Mouse (Mus musculus) E14TG2a.4 (cell line): ENCODE results near the gene Ppp2r5a.

Experiments used
- H3K27me3 ChIP-seq: 2 replicates; pipeline ENCODE4 v1.6.1; 2014; ENCODE audit warnings: low read length, control low read depth; ENCODE audit not compliant: insufficient read depth
- H3K36me3 ChIP-seq: 2 replicates; pipeline ENCODE4 v1.6.1; 2014; ENCODE audit warnings: low read length, control low read depth; ENCODE audit not compliant: insufficient read depth
- H3K4me1 ChIP-seq: replicated peaks from 2 replicates; pipeline ENCODE4 v1.6.1; 2014; ENCODE audit warnings: low read depth, low read length, control low read depth
- H3K4me3 ChIP-seq: replicated peaks from 2 replicates; pipeline ENCODE4 v1.5.1; 2014; ENCODE audit warnings: mild to moderate bottlenecking, low read length
- H3K9me3 ChIP-seq: 2 replicates; pipeline ENCODE4 v1.6.1; 2014; ENCODE audit warnings: low read length, control low read depth
- CTCF ChIP-seq: conservative IDR thresholded peaks from 2 replicates; pipeline ENCODE4 v1.5.1; 2014; ENCODE audit warnings: low read length
- NANOG ChIP-seq: IDR thresholded peaks from 2 replicates; pipeline ENCODE4 v1.6.1; 2014; ENCODE audit warnings: borderline replicate concordance, low read length, mixed read lengths
- POU5F1 ChIP-seq: IDR thresholded peaks from 2 replicates; pipeline ENCODE4 v1.6.1; 2014; ENCODE audit warnings: low read length, borderline replicate concordance

The Ppp2r5a gene

DNA sequence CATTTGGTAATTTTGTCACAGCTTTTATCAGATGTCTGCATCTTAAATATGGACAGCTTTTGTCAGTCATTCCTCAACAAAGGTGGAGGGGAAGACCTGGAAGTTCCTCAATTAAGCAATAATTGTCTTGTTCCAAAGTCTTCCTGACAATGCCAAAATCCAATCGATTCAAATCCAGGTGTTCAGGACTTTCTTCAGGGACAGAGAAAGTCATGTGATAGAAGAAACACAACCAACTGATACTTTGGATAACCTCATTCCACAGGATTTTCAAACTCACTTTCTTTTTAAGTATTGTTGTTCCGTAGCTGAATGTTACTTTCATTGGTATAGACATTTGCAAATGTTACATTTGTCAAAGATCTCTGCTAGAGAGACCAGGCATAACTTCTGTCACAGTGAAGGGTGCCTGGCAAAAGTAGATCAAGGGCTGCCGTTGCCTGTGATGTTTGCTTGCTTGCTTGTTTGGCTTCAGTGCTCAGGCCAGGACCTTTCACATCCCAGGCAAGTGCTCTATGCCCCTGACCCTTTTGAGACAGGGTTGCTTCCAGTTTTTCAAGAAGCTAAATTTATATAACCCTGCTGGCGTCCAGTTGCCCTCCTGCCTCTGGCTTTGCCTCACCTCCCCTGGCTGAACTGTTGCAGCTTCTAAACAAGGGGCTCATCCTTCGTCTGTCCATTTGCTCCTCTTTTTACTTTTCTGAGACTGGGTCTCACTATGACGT lies 10.8 kb upstream of the Ppp2r5a start:
- Histone ChIP-seq H3K4me1 (peaks cover 35% of the 10 kb centered on the region), H3K9me3 (0 out of 2 replicates have a peak, but pooled peaks cover 5% of the 10 kb centered on the region), H3K27me3 (peaks cover 16% of the 10 kb centered on the region), H3K4me3 (no peak overlapping the region), H3K36me3 (no peaks in the 10 kb centered on the region)
- TF ChIP-seq NANOG (no peak), POU5F1 (no peak), CTCF (no peak)

DNA sequence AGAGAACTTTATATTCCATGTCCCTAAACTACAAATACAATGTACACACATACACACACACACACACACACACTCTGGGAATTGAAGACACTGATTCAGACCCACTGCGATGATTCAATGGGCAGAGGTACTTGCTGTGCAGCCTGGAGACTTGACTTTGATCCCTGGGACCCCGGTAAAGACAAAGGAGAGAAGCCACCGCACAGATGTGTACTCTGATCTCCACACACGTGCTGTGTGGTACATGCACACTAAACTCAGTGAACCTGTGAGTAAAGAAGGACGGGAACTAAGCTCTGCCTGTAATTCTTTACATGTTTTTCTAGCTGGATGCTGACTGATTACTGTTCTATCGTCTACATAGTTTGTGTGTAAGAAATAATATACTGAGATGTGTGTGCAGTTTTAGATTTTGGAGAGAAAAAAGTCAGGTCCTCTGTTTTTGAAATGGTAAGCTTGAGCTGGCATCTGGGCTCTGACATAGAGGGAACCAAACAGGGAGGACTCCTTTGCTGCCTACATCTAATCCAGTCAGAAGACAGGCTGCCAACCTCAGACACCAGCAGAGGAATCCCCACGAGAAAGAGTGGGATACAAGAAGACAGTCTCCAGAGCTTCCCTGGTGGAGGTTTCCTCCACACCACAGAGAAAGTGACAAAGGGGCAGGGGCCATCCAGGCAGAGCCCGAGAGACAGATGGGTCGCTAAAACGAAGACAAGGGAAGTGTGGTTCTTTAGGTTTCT lies 7.4 kb upstream of the Ppp2r5a start:
- Histone ChIP-seq H3K27me3 (peaks cover 18% of the 10 kb centered on the region), H3K9me3 (0 out of 2 replicates have a peak, but pooled peaks cover 5% of the 10 kb centered on the region)

GRCm38 (mm10) chr1:191407246-191407645 lies 4.2 kb upstream of the Ppp2r5a start:
- Histone ChIP-seq H3K27me3 (peaks cover 20% of the 10 kb centered on the region), H3K9me3 (0 out of 2 replicates have a peak, but pooled peaks cover 5% of the 10 kb centered on the region), H3K4me3 (no peak overlapping the region), H3K4me1 (peaks cover 41% of the 10 kb centered on the region), H3K36me3 (no peaks in the 10 kb centered on the region)
- TF ChIP-seq CTCF, result no peak
- TF ChIP-seq NANOG, result no peak
- no peak for TF ChIP-seq POU5F1

More for the DNA sequence above, 7.4 kb upstream of the Ppp2r5a start:
- no peaks in the 10 kb centered on the region for H3K36me3 ChIP-seq
- no peak for TF ChIP-seq NANOG
- no peak for TF ChIP-seq POU5F1
- no peak for TF ChIP-seq CTCF
- H3K4me3 ChIP-seq, result no peak overlapping the region
- H3K4me1 ChIP-seq, result peaks cover 38% of the 10 kb centered on the region

- no peak for TF ChIP-seq POU5F1
- no peak for TF ChIP-seq CTCF
- TF ChIP-seq NANOG, result no peak
- Histone ChIP-seq H3K9me3 (0 out of 2 replicates have a peak, but pooled peaks cover 5% of the 10 kb centered on the region), H3K4me3 (no peak overlapping the region), H3K27me3 (peaks cover 16% of the 10 kb centered on the region), H3K36me3 (no peaks in the 10 kb centered on the region), H3K4me1 (peaks cover 37% of the 10 kb centered on the region)
Measured at GRCm38 (mm10) chr1:191406516-191406915, 3.4 kb upstream of the Ppp2r5a start.

DNA sequence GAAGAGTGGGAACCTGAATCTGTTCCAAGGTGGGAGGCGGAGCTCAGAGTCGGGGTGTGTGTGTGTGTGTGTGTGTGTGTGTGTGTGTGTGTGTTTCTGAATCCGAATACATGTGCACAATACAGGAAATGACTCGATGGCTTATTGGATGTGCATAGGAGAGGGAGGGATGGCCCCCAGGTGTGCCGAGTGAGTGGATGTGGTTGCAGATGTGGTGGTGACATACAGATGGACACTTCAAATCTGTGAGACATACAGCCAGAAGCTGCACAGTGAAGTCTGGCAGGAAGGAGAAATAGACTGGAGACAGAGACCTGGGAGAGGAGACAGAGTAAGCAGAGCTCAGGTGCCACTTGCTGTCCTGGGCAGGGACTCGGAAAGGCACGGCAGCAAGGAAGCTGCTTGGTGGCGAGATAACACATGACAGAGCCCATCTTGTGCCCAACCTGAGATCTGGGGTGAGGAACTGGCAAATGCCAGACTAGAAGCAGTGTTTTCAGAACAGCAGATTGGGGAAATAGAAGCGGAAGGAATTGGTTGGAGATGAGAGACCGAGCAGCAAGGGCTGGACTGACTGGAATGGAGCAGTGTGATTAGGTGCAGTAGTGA lies 1.8 kb upstream of the Ppp2r5a start:
- Histone ChIP-seq H3K4me3 (no peak overlapping the region), H3K36me3 (no peaks in the 10 kb centered on the region), H3K27me3 (peaks cover 8% of the 10 kb centered on the region; the same call in 1 of the 2 replicates), H3K9me3 (no peaks in the 10 kb centered on the region), H3K4me1 (peaks cover 27% of the 10 kb centered on the region)
- TF ChIP-seq CTCF (no peak), NANOG (no peak), POU5F1 (no peak)

DNA sequence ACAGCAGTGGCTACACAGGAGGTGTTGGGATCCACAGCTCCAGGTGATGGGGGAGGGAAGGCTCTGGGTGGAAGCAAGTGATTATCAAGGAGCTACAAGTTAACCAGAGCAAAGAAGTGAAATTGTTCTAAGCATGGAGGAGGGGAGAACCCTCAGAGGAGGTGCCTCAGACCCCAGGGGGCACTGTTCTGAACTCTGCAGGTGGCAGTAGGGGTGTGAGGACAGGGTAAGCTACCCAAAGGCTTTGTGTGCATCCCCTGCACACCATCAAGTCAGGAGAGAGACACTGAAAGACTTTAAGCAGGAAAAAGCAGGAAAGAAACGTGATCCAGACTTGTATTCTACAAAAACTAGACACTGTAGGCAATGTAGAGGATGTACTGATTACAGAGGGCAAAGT lies 1.2 kb upstream of the Ppp2r5a start:
- no peak overlapping the region for H3K4me3 ChIP-seq
- H3K27me3 ChIP-seq, result peaks cover 5% of the 10 kb centered on the region; the same call in 1 of the 2 replicates
- no peak for TF ChIP-seq NANOG
- no peak for TF ChIP-seq CTCF
- no peak for TF ChIP-seq POU5F1
- H3K4me1 ChIP-seq, result peaks cover 21% of the 10 kb centered on the region
- no peaks in the 10 kb centered on the region for H3K36me3 ChIP-seq
- H3K9me3 ChIP-seq, result no peaks in the 10 kb centered on the region

GRCm38 (mm10) chr1:191402506-191402905 lies 566 bp downstream of the Ppp2r5a start:
- Histone ChIP-seq H3K36me3 (no peaks in the 10 kb centered on the region), H3K9me3 (no peaks in the 10 kb centered on the region), H3K4me1 (peaks cover 15% of the 10 kb centered on the region), H3K4me3 (no peak overlapping the region), H3K27me3 (peaks cover 4% of the 10 kb centered on the region; the same call in 1 of the 2 replicates)
- TF ChIP-seq POU5F1 (no peak), CTCF (no peak), NANOG (no peak)

- TF ChIP-seq NANOG (no peak), CTCF (no peak), POU5F1 (no peak)
- H3K9me3 ChIP-seq, result no peaks in the 10 kb centered on the region
- H3K27me3 ChIP-seq, result no peaks in the 10 kb centered on the region
- H3K4me1 ChIP-seq, result peaks cover 33% of the 10 kb centered on the region
- H3K36me3 ChIP-seq, result no peaks in the 10 kb centered on the region
- H3K4me3 ChIP-seq, result peak overlapping the region; percentile 93
Measured at GRCm38 (mm10) chr1:191396897-191397849, 5.9 kb downstream of the Ppp2r5a start.
